Mouse (Mus musculus): ENCODE measurements at regions not wholly inside any gene's neighbourhood (a gene's known extent, or its start where the extent isn't known, plus 50 kb on each side); places are given as distances from the start of the nearest gene placed in this dataset.

GRCm38 (mm10) chr6:117788580-117789540 lies 52.1 kb upstream of the Zfp637 start:
- Histone ChIP-seq H3K4me2 (replicated peaks) (no peak overlapping the region), H3K9ac (no peak overlapping the region)
- ATAC-seq, result peak; percentile 47; the same call in 1 of the 2 replicates

GRCm38 (mm10) chr6:117790581-117790980 lies 50.4 kb upstream of the Zfp637 start:
- Histone ChIP-seq H3K27ac (no peak overlapping the region), H3K36me3 (no peaks in the 10 kb centered on the region), H3K4me2 (replicated peaks) (no peak overlapping the region), H3K27me3 (replicated peaks) (no peaks in the 10 kb centered on the region), H3K9ac (no peak overlapping the region), H3K4me1 (replicated peaks) (0 out of 2 replicates have a peak, but pooled peaks cover 4% of the 10 kb centered on the region), H3K4me3 (replicated peaks) (no peak overlapping the region), H3K9me3 (peaks cover 2% of the 10 kb centered on the region; the same call in 1 of the 2 replicates)
- no peak for ATAC-seq
- WGBS, result 90% methylated on average over 6 of the region's 6 CpGs

More at GRCm38 (mm10) chr6:117788580-117789540, 52.1 kb upstream of the Zfp637 start:
- Histone ChIP-seq H3K9me3 (no peaks in the 10 kb centered on the region), H3K36me3 (no peaks in the 10 kb centered on the region), H3K4me3 (replicated peaks) (no peak overlapping the region), H3K27ac (no peak overlapping the region), H3K4me1 (replicated peaks) (0 out of 2 replicates have a peak, but pooled peaks cover 4% of the 10 kb centered on the region), H3K27me3 (replicated peaks) (no peaks in the 10 kb centered on the region)
- WGBS, result 47% methylated on average over 12 of the region's 12 CpGs
